Mouse (Mus musculus): Measurements from ENCODE around the gene Sept5.

DNA sequence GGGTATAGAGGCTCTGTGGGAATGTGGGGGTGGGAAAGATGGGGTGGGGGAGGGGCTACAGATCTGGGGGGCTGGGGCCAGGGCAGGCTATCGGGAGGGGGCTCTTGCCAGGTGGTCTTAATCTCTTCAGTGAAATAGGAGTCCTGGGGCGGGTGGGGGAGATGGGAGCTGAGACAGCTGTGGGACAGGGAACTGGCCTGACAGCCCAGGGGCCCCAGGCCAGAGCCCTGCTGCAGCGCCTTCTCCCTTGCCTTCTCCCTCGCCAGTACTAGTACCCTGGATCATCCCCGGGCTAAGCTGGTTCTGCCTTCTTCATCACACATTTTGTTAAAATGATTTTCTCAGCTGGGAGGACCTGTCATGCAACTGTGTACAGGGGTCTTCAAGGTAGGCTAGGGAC, 33.5 kb downstream of the Sept5 start:
- TF ChIP-seq CTCF (IDR thresholded peaks at IDR 0.05; ENCODE audit: low read depth, low read length) = no peak
- no peak for TF ChIP-seq POLR2A (IDR thresholded peaks at IDR 0.05; ENCODE audit: borderline replicate concordance, low read depth, low read length)

Measured in bone marrow macrophage, adult 2 months (primary cell).